Mouse (Mus musculus): ENCODE results near the gene Ipo7.

GRCm38 (mm10) chr7:110059092-110059785, 41.2 kb downstream of the Ipo7 start:
- no peak for TF ChIP-seq POLR2A (IDR thresholded peaks at IDR 0.05; ENCODE audit: insufficient read depth, low read depth, low read length)
- TF ChIP-seq CTCF (IDR thresholded peaks at IDR 0.05; ENCODE audit: insufficient read depth, low read depth, low read length), result no peak
